Mouse (Mus musculus) heart, postnatal 25 days (tissue): ENCODE measurements around the gene Gjb5. TPM values are rescaled to one million over a fixed set of nuclear protein-coding genes. Genes with fewer than 3 reads are reported as not detected.

ENCODE experiments used
- DNase-seq: peaks from one replicate; pipeline ENCODE4 v3.0.0; 2022; ENCODE audit warnings: low spot score
- intact Hi-C: fragments of 180-260 bp; cut with DNase I; formaldehyde crosslinking; loops from one replicate; pipeline ENCODE4 v1.15.1; 2025
- total RNA-seq, 2 experiments: library from RNA; stranded (reverse); gene quantifications; 2 replicates each; pipeline ENCODE4 v1.2.3; 2021

Gene Gjb5
- total RNA-seq, 2 experiments from 2014 or later, result 0.45 TPM; not detected in 1

GRCm38 (mm10) chr4:127315753-127316152 lies 42.2 kb downstream of the Gjb5 start:
- no peak for DNase-seq
- intact Hi-C loops, result no loop called here

GRCm38 (mm10) chr4:127314585-127314984 lies 43.4 kb downstream of the Gjb5 start:
- DNase-seq, result no peak
- intact Hi-C loops, result no loop called here

- peak; percentile 75 for DNase-seq
- intact Hi-C loops, result loop anchor here (2.0 kb wide), 1 partner anchor 35 kb away; no protein-coding TSS in a partner anchor
These were observed 44.1 kb downstream of the Gjb5 start, which contains the start of gene Gja4 for GRCm38 (mm10) chr4:127313861-127314260. TSS of gene Gja4 (minus strand) at chr4:127314039.

- DNase-seq, result no peak
- intact Hi-C loops, result loop anchor here (2.0 kb wide), 1 partner anchor 34 kb away; no protein-coding TSS in a partner anchor
These were observed 45.6 kb downstream of the Gjb5 start for GRCm38 (mm10) chr4:127312349-127312748.

GRCm38 (mm10) chr4:127311561-127311960 lies 46.4 kb downstream of the Gjb5 start:
- DNase-seq, result no peak
- intact Hi-C loops, result no loop called here

- intact Hi-C loops, result no loop called here
- no peak for DNase-seq
These were observed 51.1 kb downstream of the Gjb5 start for GRCm38 (mm10) chr4:127306915-127307314.

Other genes starting within 250 kb of the Gjb5 start
- gene Tmem35b, start 234.5 kb downstream of the Gjb5 start, total RNA-seq, result 1 to 10 TPM; 1.5 TPM
- gene Dlgap3, start 189.0 kb downstream of the Gjb5 start, total RNA-seq, result under 1 TPM; 0.10 to 0.48 TPM
- gene Smim12, start 114.4 kb downstream of the Gjb5 start, total RNA-seq, result 10 to 100 TPM; 49.2 to 50.6 TPM
- gene Gja4, start 44.1 kb downstream of the Gjb5 start, total RNA-seq, result 10 to 100 TPM; 11.1 to 12.5 TPM
- gene Gjb3, start 27.3 kb downstream of the Gjb5 start, total RNA-seq, result under 1 TPM in 1 of 2 experiments, not detected in 1; 0.13 TPM
- not detected for gene Gjb4, start 4.1 kb downstream of the Gjb5 start, total RNA-seq